Mouse (Mus musculus) liver, adult 2 months (tissue): Measurements from ENCODE around the gene Dolpp1. TPM values are rescaled to one million over a fixed set of nuclear protein-coding genes. Genes with fewer than 3 reads are reported as not detected.

ENCODE experiments used
- DNase-seq: peaks from one replicate; pipeline ENCODE4 v3.0.0-alpha.2; 2011; ENCODE audit warnings: low read depth, low spot score; ENCODE audit errors: extremely low read depth
- H3K27ac ChIP-seq: fragments of 200-500 bp; replicated peaks from 2 replicates; pipeline ENCODE4 v1.5.1; 2012; ENCODE audit warnings: low read depth, mild to moderate bottlenecking, control low read depth, inconsistent platforms, low read length; ENCODE audit not compliant: insufficient read depth
- H3K27me3 ChIP-seq: fragments of 200-500 bp; 2 replicates; pipeline ENCODE4 v1.6.1; 2012; ENCODE audit warnings: mild to moderate bottlenecking, moderate library complexity, low read length, inconsistent platforms; ENCODE audit not compliant: control insufficient read depth, insufficient read depth
- H3K36me3 ChIP-seq: fragments of 200-500 bp; 2 replicates; pipeline ENCODE4 v1.6.1; 2012; ENCODE audit warnings: low read length, inconsistent platforms; ENCODE audit not compliant: control insufficient read depth, insufficient read depth
- H3K4me1 ChIP-seq: fragments of 200-500 bp; 2 replicates; pipeline ENCODE4 v1.6.1; 2011; ENCODE audit warnings: low read length; ENCODE audit not compliant: control insufficient read depth, insufficient read depth
- H3K4me3 ChIP-seq: fragments of 200-500 bp; 2 replicates; pipeline ENCODE4 v1.5.1; 2011; ENCODE audit warnings: low read depth, mild to moderate bottlenecking, control low read depth, low read length, moderate library complexity; ENCODE audit not compliant: insufficient read depth
- H3K79me2 ChIP-seq: fragments of 200-500 bp; 2 replicates; pipeline ENCODE4 v1.6.1; 2012; ENCODE audit warnings: inconsistent platforms, mild to moderate bottlenecking, low read length, moderate library complexity; ENCODE audit not compliant: control insufficient read depth, insufficient read depth
- H3K9ac ChIP-seq: fragments of 200-500 bp; 2 replicates; pipeline ENCODE4 v1.6.1; 2012; ENCODE audit warnings: low read depth, mild to moderate bottlenecking, control low read depth, inconsistent platforms, low read length
- CTCF ChIP-seq: fragments of 200-500 bp; IDR thresholded peaks from 2 replicates; pipeline ENCODE4 v1.5.1; 2011; ENCODE audit warnings: low read depth, low read length, control low read depth
- POLR2A ChIP-seq: fragments of 200-500 bp; IDR thresholded peaks from 2 replicates; pipeline ENCODE4 v1.6.1; 2011; ENCODE audit warnings: low read length, control low read depth; ENCODE audit not compliant: insufficient read depth; ENCODE audit errors: extremely low read depth
- WGBS: fragments of 180-500 bp; shearing (Covaris S2); methylation state at CpG from one replicate; pipeline ENCODE4 v1.1.7; 2018; 5-methylcytosine and 5-hydroxymethylcytosine counted together
- polyA plus RNA-seq: library from polyadenylated mRNA; depleted of rRNA; stranded (reverse); fragments of >200 nt; gene quantifications from 2 replicates; pipeline ENCODE4 v1.2.3, GENCODE M21; 2012
- total RNA-seq: library from RNA; depleted of rRNA; stranded (reverse); fragments of >200 nt; gene quantifications from 2 replicates; pipeline ENCODE4 v1.2.3, GENCODE M21; 2014

Dolpp1 gene
- total and polyA plus RNA-seq, 2 experiments = 8.9 to 44.8 TPM

GRCm38 (mm10) chr2:30360626-30361025 lies 31.4 kb upstream of the Dolpp1 start:
- Histone ChIP-seq H3K4me1 (peaks cover 9% of the 10 kb centered on the region; the same call in 1 of the 2 replicates), H3K4me3 (no peak overlapping the region), H3K27me3 (no peaks in the 10 kb centered on the region), H3K27ac (no peak overlapping the region), H3K79me2 (peaks cover 8% of the 10 kb centered on the region; the same call in 1 of the 2 replicates), H3K9ac (no peak overlapping the region), H3K36me3 (no peaks in the 10 kb centered on the region)
- DNase-seq = no peak
- 86% methylated on average over 10 of the region's 10 CpGs for WGBS
- no peak for TF ChIP-seq CTCF
- no peak for TF ChIP-seq POLR2A

- no peak overlapping the region for H3K4me3 ChIP-seq
- WGBS = 86% methylated on average over 5 of the region's 5 CpGs
- H3K36me3 ChIP-seq = peaks cover 3% of the 10 kb centered on the region; the same call in 1 of the 2 replicates
- peaks cover 19% of the 10 kb centered on the region for H3K4me1 ChIP-seq
- no peak overlapping the region for H3K9ac ChIP-seq
- H3K27me3 ChIP-seq = no peaks in the 10 kb centered on the region
- no peak for DNase-seq
- no peak overlapping the region for H3K27ac ChIP-seq
- peaks cover 16% of the 10 kb centered on the region; the same call in 1 of the 2 replicates for H3K79me2 ChIP-seq
- no peak for TF ChIP-seq POLR2A
- TF ChIP-seq CTCF = no peak
These were observed 29.2 kb upstream of the Dolpp1 start for GRCm38 (mm10) chr2:30362865-30363264.

GRCm38 (mm10) chr2:30363773-30364650 lies 28.0 kb upstream of the Dolpp1 start, which contains the start of gene Miga2:
Miga2 (plus strand) TSS chr2:30364233.
- Histone ChIP-seq H3K4me3 (peak within 1 kb of the TSS; percentile 75), H3K4me1 (peaks cover 17% of the 10 kb centered on the region), H3K27ac (peak within 1 kb of the TSS; percentile 90), H3K9ac (peak within 1 kb of the TSS; percentile 77), H3K27me3 (no peaks in the 10 kb centered on the region), H3K79me2 (peaks cover 14% of the 10 kb centered on the region; the same call in 1 of the 2 replicates), H3K36me3 (peaks cover 13% of the 10 kb centered on the region; the same call in 1 of the 2 replicates)
- TF ChIP-seq CTCF (no peak), POLR2A (peak; percentile 94)
- WGBS = under 1% methylated on average over 54 of the region's 54 CpGs
- peak; percentile 98 for DNase-seq

GRCm38 (mm10) chr2:30365281-30366069 lies 26.6 kb upstream of the Dolpp1 start:
- Histone ChIP-seq H3K36me3 (peaks cover 25% of the 10 kb centered on the region; the same call in 1 of the 2 replicates), H3K4me3 (peak overlapping the region; percentile 75), H3K9ac (peak overlapping the region; percentile 77), H3K27me3 (no peaks in the 10 kb centered on the region), H3K79me2 (peaks cover 15% of the 10 kb centered on the region; the same call in 1 of the 2 replicates), H3K27ac (peak overlapping the region; percentile 90), H3K4me1 (peaks cover 17% of the 10 kb centered on the region)
- DNase-seq = peak; percentile 93
- TF ChIP-seq POLR2A (peak; percentile 30; the same call in 1 of the 2 replicates), CTCF (no peak)
- WGBS = 19% methylated on average over 2 of the region's 2 CpGs

GRCm38 (mm10) chr2:30366203-30366602 lies 25.9 kb upstream of the Dolpp1 start:
- DNase-seq = no peak
- peaks cover 17% of the 10 kb centered on the region for H3K4me1 ChIP-seq
- H3K36me3 ChIP-seq = peaks cover 27% of the 10 kb centered on the region; the same call in 1 of the 2 replicates
- no peaks in the 10 kb centered on the region for H3K27me3 ChIP-seq
- peak overlapping the region; percentile 3; the same call in 1 of the 2 replicates for H3K27ac ChIP-seq
- no peak overlapping the region for H3K9ac ChIP-seq
- TF ChIP-seq CTCF (no peak), POLR2A (no peak)
- H3K79me2 ChIP-seq = peaks cover 15% of the 10 kb centered on the region; the same call in 1 of the 2 replicates
- 28% methylated on average over 5 of the region's 5 CpGs for WGBS
- H3K4me3 ChIP-seq = no peak overlapping the region
